8 mouse cellular contexts compared by ENCODE assay signal in genomic region chrX:168673525-168674406, GRCm38 (mm10). TPM values are rescaled to one million over a fixed set of nuclear protein-coding genes. Genes with fewer than 3 reads are reported as not detected.
DNase-seq lines count a peak whose midpoint lies in the region; ATAC-seq and TF ChIP-seq lines count a peak whose summit lies in the region.

Gene Msl3 (minus strand): TSS chrX:168673898.

- H3K9ac ChIP-seq in intestine, postnatal 0 days (ENCODE audit: low read depth, low read length): peak within 1 kb of the TSS; percentile 53

- peak within 1 kb of the TSS; percentile 51 for H3K4me3 ChIP-seq in intestine, postnatal 0 days (ENCODE audit: low read depth, low read length)
- H3K4me3 ChIP-seq in midbrain, embryonic 10.5 days: peak within 1 kb of the TSS; percentile 62

- 25% methylated on average over 76 of the region's 88 CpGs for WGBS in intestine, postnatal 0 days
- 26% methylated on average over 87 of the region's 88 CpGs for WGBS in midbrain, embryonic 10.5 days

- peak within 1 kb of the TSS; percentile 89 for H3K27ac ChIP-seq in intestine, postnatal 0 days (ENCODE audit: low read depth, low read length)
- H3K27ac ChIP-seq in midbrain, embryonic 10.5 days (replicated peaks): peak within 1 kb of the TSS; percentile 90

- ATAC-seq in intestine, postnatal 0 days: peak; percentile 93

- H3K9me3 ChIP-seq in intestine, postnatal 0 days (ENCODE audit: control insufficient read depth): no peaks in the 10 kb centered on the region
- no peaks in the 10 kb centered on the region for H3K9me3 ChIP-seq in midbrain, embryonic 10.5 days (replicated peaks)

- H3K27me3 ChIP-seq in intestine, postnatal 0 days (replicated peaks; ENCODE audit: control insufficient read depth, insufficient read depth, low read length): no peaks in the 10 kb centered on the region
- H3K27me3 ChIP-seq in midbrain, embryonic 10.5 days (ENCODE audit: low read depth, poor library complexity, severe bottlenecking): peaks cover 64% of the 10 kb centered on the region

- intact Hi-C loops in left cerebral cortex, postnatal 36 days (cut with DNase I): loop anchor here (5.0 to 10.0 kb wide), 2 partner anchors 264 to 631 kb away; no protein-coding TSS in a partner anchor

- H3K4me1 ChIP-seq in intestine, postnatal 0 days (replicated peaks; ENCODE audit: control insufficient read depth, insufficient read depth, low read length): no peaks in the 10 kb centered on the region
- H3K4me1 ChIP-seq in midbrain, embryonic 10.5 days: 0 out of 2 replicates have a peak, but pooled peaks cover 8% of the 10 kb centered on the region

- peak; percentile 91 for DNase-seq in adrenal gland, postnatal 10 days
- DNase-seq in embryo, embryonic 9.5 days (ENCODE audit: extremely low spot score): peak; percentile 74
- no peak for DNase-seq in gonadal fat pad, adult 2 months (ENCODE audit: low read depth)
- peak; percentile 80 to 83 for DNase-seq in left cerebral cortex, postnatal 36 days (ENCODE audit: low spot score in 2 of 2)
- DNase-seq in midbrain, embryonic 10.5 days (ENCODE audit: low spot score): peak; percentile 84
- DNase-seq in right cerebral cortex, postnatal 36 days (ENCODE audit: low spot score in 2 of 2): peak; percentile 58 to 64
- DNase-seq in yolk sac, embryonic 10.5 days (ENCODE audit: low spot score): peak; percentile 83

- peak; percentile 76 for TF ChIP-seq CTCF in intestine, postnatal 0 days (IDR thresholded peaks at IDR 0.05; ENCODE audit: low read depth)

- H3K4me2 ChIP-seq in intestine, postnatal 0 days (replicated peaks; ENCODE audit: low read depth): peak within 1 kb of the TSS; percentile 72

- 0 out of 2 replicates have a peak, but pooled peaks cover 4% of the 10 kb centered on the region for H3K36me3 ChIP-seq in intestine, postnatal 0 days (ENCODE audit: control insufficient read depth, insufficient read depth)
- H3K36me3 ChIP-seq in midbrain, embryonic 10.5 days: peaks cover 14% of the 10 kb centered on the region

RNA-seq across cellular contexts. Expression of gene Msl3, which starts in this region (rescaled TPM):
- total RNA-seq in adrenal gland, postnatal 10 days (2021): 10 to 100 TPM; 42.4 to 48.3 TPM
- polyA plus RNA-seq in gonadal fat pad, adult 2 months (2012; rRNA removed): 14.6 and 15.4 TPM in 2 replicates
- polyA plus RNA-seq in intestine, postnatal 0 days (2015; fragmentation: Nextera tagmentation; extraction: Ambion mirVana): 18.3 and 19.7 TPM in 2 replicates
- total RNA-seq in left cerebral cortex, postnatal 36 days (2021): 10 to 100 TPM; 25.4 to 25.6 TPM
- 28.6 and 28.8 TPM in 2 replicates for polyA plus RNA-seq in midbrain, embryonic 10.5 days (2016; fragmentation: Nextera tagmentation; extraction: Ambion mirVana)
